Mouse (Mus musculus): ENCODE results near the gene Cxcl3. TPM values are rescaled to one million over a fixed set of nuclear protein-coding genes. Genes with fewer than 3 reads are reported as not detected.

The Cxcl3 gene
- polyA plus RNA-seq, 1 experiment from 2014 or later, result not detected

- no peaks in the 10 kb centered on the region for H3K4me1 ChIP-seq
- WGBS, result 80% methylated on average over 3 of the region's 3 CpGs
Observed at GRCm38 (mm10) chr5:90807176-90807950, 21.5 kb downstream of the Cxcl3 start.

GRCm38 (mm10) chr5:90819756-90820155, 33.9 kb downstream of the Cxcl3 start:
- Histone ChIP-seq H3K9me3 (replicated peaks) (no peaks in the 10 kb centered on the region), H3K4me1 (no peaks in the 10 kb centered on the region), H3K27me3 (ENCODE audit: low read depth, poor library complexity, severe bottlenecking) (no peaks in the 10 kb centered on the region), H3K4me3 (no peak overlapping the region), H3K27ac (replicated peaks) (no peak overlapping the region), H3K36me3 (no peaks in the 10 kb centered on the region)
- no peak for DNase-seq (ENCODE audit: low spot score)

More at GRCm38 (mm10) chr5:90807176-90807950, 21.5 kb downstream of the Cxcl3 start:
- H3K36me3 ChIP-seq, result no peaks in the 10 kb centered on the region
- no peak overlapping the region for H3K27ac ChIP-seq (replicated peaks)
- no peaks in the 10 kb centered on the region for H3K9me3 ChIP-seq (replicated peaks)
- no peak for DNase-seq (ENCODE audit: low spot score)
- no peak overlapping the region for H3K4me3 ChIP-seq
- H3K27me3 ChIP-seq (ENCODE audit: low read depth, poor library complexity, severe bottlenecking), result no peaks in the 10 kb centered on the region

- Histone ChIP-seq H3K4me3 (no peak overlapping the region), H3K4me1 (no peaks in the 10 kb centered on the region), H3K27me3 (ENCODE audit: low read depth, poor library complexity, severe bottlenecking) (no peaks in the 10 kb centered on the region), H3K9me3 (replicated peaks) (no peaks in the 10 kb centered on the region), H3K36me3 (no peaks in the 10 kb centered on the region), H3K27ac (replicated peaks) (no peak overlapping the region)
- 84% methylated on average over 11 of the region's 11 CpGs for WGBS
- no peak for DNase-seq (ENCODE audit: low spot score)
Observed at GRCm38 (mm10) chr5:90832145-90832767, 46.4 kb downstream of the Cxcl3 start.

GRCm38 (mm10) chr5:90832768-90833388, 47.0 kb downstream of the Cxcl3 start:
- WGBS, result 89% methylated on average over 8 of the region's 8 CpGs

GRCm38 (mm10) chr5:90834436-90834835, 48.5 kb downstream of the Cxcl3 start:
- H3K9me3 ChIP-seq (replicated peaks), result no peaks in the 10 kb centered on the region
- no peak for DNase-seq (ENCODE audit: low spot score)
- H3K4me1 ChIP-seq, result no peaks in the 10 kb centered on the region
- WGBS, result 93% methylated on average over 4 of the region's 4 CpGs
- H3K27me3 ChIP-seq (ENCODE audit: low read depth, poor library complexity, severe bottlenecking), result no peaks in the 10 kb centered on the region
- no peak overlapping the region for H3K27ac ChIP-seq (replicated peaks)
- H3K36me3 ChIP-seq, result no peaks in the 10 kb centered on the region
- no peak overlapping the region for H3K4me3 ChIP-seq

More at GRCm38 (mm10) chr5:90832768-90833388, 47.0 kb downstream of the Cxcl3 start:
- Histone ChIP-seq H3K9me3 (replicated peaks) (no peaks in the 10 kb centered on the region), H3K27me3 (ENCODE audit: low read depth, poor library complexity, severe bottlenecking) (no peaks in the 10 kb centered on the region), H3K4me1 (no peaks in the 10 kb centered on the region), H3K4me3 (no peak overlapping the region), H3K36me3 (no peaks in the 10 kb centered on the region), H3K27ac (replicated peaks) (no peak overlapping the region)
- no peak for DNase-seq (ENCODE audit: low spot score)

GRCm38 (mm10) chr5:90838582-90838981, 52.7 kb downstream of the Cxcl3 start:
- Histone ChIP-seq H3K4me1 (no peaks in the 10 kb centered on the region), H3K27me3 (ENCODE audit: low read depth, poor library complexity, severe bottlenecking) (no peaks in the 10 kb centered on the region), H3K4me3 (no peak overlapping the region), H3K36me3 (no peaks in the 10 kb centered on the region), H3K9me3 (replicated peaks) (no peaks in the 10 kb centered on the region), H3K27ac (replicated peaks) (no peak overlapping the region)
- DNase-seq (ENCODE audit: low spot score), result no peak
- WGBS, result 89% methylated on average over 5 of the region's 5 CpGs

Small RNAs within 50 kb of the gene (microRNA-seq; reads per million reads assigned to microRNA genes)
- gene Gm24322, result not detected

Other genes starting within 250 kb of the Cxcl3 start
- gene 5830473C10Rik, start 225.0 kb upstream of the Cxcl3 start, polyA plus RNA-seq (2016; fragmentation: Nextera tagmentation; extraction: Ambion mirVana), result not detected in 2 replicates
- 0.37 TPM in 1 of 2 replicates, not detected in the other for gene Rassf6, start 145.4 kb upstream of the Cxcl3 start, polyA plus RNA-seq (2016; fragmentation: Nextera tagmentation; extraction: Ambion mirVana)
- 0.07 TPM in 1 of 2 replicates, not detected in the other for gene Cxcl5, start 26.7 kb upstream of the Cxcl3 start, polyA plus RNA-seq (2016; fragmentation: Nextera tagmentation; extraction: Ambion mirVana)
- gene Ppbp, start 17.6 kb upstream of the Cxcl3 start, polyA plus RNA-seq (2016; fragmentation: Nextera tagmentation; extraction: Ambion mirVana), result 7.3 and 9.7 TPM in 2 replicates
- gene Pf4, start 13.7 kb upstream of the Cxcl3 start, polyA plus RNA-seq (2016; fragmentation: Nextera tagmentation; extraction: Ambion mirVana), result 51.4 and 74.2 TPM in 2 replicates
- gene Cxcl15, start 8.4 kb downstream of the Cxcl3 start, polyA plus RNA-seq (2016; fragmentation: Nextera tagmentation; extraction: Ambion mirVana), result not detected in 2 replicates
- not detected in 2 replicates for gene Cxcl1, start 105.1 kb downstream of the Cxcl3 start, polyA plus RNA-seq (2016; fragmentation: Nextera tagmentation; extraction: Ambion mirVana)
- gene Cxcl2, start 117.8 kb downstream of the Cxcl3 start, polyA plus RNA-seq (2016; fragmentation: Nextera tagmentation; extraction: Ambion mirVana), result not detected in 2 replicates
- 68.4 and 73.0 TPM in 2 replicates for gene Mthfd2l, start 145.0 kb downstream of the Cxcl3 start, polyA plus RNA-seq (2016; fragmentation: Nextera tagmentation; extraction: Ambion mirVana)
- 0.21 and 0.22 TPM in 2 replicates for gene Epgn, start 241.4 kb downstream of the Cxcl3 start, polyA plus RNA-seq (2016; fragmentation: Nextera tagmentation; extraction: Ambion mirVana)